Mouse (Mus musculus): ENCODE data around the gene Celsr2. TPM values are rescaled to one million over a fixed set of nuclear protein-coding genes. Genes with fewer than 3 reads are reported as not detected.

The Celsr2 gene
- polyA plus RNA-seq, 1 experiment from 2014 or later, result 0.93 TPM

DNA sequence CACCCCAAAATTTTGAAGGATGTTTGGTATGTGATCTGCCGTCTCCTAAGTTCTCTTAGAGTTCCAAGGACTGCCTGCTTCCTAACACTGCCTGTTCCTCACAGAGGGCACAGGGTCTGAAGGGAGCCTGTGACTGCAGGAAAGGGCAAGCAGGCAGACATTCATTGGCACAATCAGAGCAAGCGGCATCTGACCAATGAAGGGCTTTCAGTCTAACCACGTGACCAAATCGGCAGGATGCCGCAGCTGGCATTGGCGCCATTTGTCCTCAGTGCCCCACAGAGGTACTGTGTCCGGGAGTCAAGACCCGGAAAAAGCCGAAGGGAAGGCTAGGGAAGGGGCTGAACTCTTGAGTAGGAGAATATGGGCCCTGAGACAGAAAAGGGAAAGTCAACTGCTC is 48.2 kb downstream of the Celsr2 start:
- Histone ChIP-seq H3K4me3 (no peak overlapping the region), H3K27me3 (replicated peaks) (peaks cover 9% of the 10 kb centered on the region; the same call in 1 of the 2 replicates), H3K4me1 (peaks cover 29% of the 10 kb centered on the region), H3K36me3 (no peaks in the 10 kb centered on the region), H3K4me2 (no peak overlapping the region), H3K27ac (no peak overlapping the region), H3K9ac (no peak overlapping the region), H3K9me3 (replicated peaks) (no peaks in the 10 kb centered on the region)
- ATAC-seq, result no peak
- WGBS (ENCODE audit: insufficient replicate concordance), result 49% methylated on average over 9 of the region's 9 CpGs

DNA sequence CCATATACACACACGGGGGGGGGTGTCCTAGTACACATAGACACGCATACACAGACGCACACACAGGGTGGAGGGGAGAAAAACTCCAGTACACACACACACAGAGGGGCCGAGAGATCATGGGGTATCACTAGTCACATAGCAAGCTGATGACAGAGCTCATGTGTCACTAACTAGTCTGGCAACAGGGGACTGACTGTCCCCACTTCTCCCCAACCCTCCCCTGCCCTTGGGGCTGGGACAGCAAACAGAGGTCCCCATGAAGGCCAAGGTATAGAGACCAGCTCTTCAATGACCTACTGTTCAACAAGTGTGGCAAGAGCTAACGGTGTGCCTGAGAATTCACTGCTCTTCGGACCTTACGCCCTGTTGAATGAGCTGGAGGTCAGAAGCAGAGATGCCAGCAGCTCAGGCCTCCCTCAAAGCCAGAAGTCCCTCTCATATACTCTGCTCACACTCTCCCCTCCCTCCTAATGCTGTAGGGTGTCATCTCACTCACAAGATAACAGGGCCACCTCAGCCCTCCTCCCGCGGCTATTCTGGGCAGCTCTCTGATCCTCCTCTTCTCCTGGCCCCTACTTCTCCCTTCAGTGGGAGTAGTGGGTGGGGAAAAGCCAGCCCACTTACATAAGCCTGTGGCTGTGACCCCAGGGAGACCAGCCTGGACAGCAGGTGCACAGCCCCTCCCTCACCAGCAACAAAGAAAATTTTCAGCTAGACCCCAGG is 50.9 kb downstream of the Celsr2 start, which contains the start of gene Mybphl:
Mybphl (plus strand) TSS at position 642 of the 726 bp plus-strand sequence.
- H3K27me3 ChIP-seq (replicated peaks), result 0 out of 2 replicates have a peak, but pooled peaks cover 3% of the 10 kb centered on the region
- H3K9me3 ChIP-seq (replicated peaks), result no peaks in the 10 kb centered on the region
- H3K4me2 ChIP-seq, result no peak within 1 kb of the TSS
- H3K36me3 ChIP-seq, result no peaks in the 10 kb centered on the region
- no peak within 1 kb of the TSS for H3K9ac ChIP-seq
- WGBS (ENCODE audit: insufficient replicate concordance), result 51% methylated on average over 9 of the region's 9 CpGs
- H3K4me1 ChIP-seq, result peaks cover 33% of the 10 kb centered on the region
- peak; percentile 30; the same call in 1 of the 2 replicates for ATAC-seq
- H3K4me3 ChIP-seq, result no peak within 1 kb of the TSS
- H3K27ac ChIP-seq, result no peak within 1 kb of the TSS

DNA sequence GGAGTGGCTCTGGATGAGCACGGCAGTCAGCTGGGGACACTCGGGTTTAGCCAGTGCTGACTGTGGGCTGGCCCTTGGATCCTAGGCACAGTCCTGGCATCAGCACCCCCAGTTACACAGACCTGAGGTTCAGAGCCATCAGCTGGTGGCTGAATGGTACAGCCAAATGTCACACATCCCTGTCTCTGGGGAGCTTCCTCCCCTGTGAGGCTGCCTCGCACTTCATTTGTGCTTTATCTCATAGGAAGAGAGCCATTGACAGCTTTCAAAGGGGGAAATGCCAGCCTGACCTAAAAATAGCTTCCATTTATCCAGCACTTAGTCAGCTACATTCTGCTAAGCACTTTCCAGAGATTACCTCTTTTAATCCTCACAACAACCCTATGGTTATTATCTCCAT is 51.7 kb downstream of the Celsr2 start:
- peaks cover 26% of the 10 kb centered on the region for H3K4me1 ChIP-seq
- H3K9me3 ChIP-seq (replicated peaks), result no peaks in the 10 kb centered on the region
- ATAC-seq, result no peak
- H3K36me3 ChIP-seq, result no peaks in the 10 kb centered on the region
- H3K4me3 ChIP-seq, result no peak overlapping the region
- no peak overlapping the region for H3K9ac ChIP-seq
- 44% methylated on average over 3 of the region's 3 CpGs for WGBS (ENCODE audit: insufficient replicate concordance)
- no peaks in the 10 kb centered on the region for H3K27me3 ChIP-seq (replicated peaks)
- no peak overlapping the region for H3K27ac ChIP-seq
- no peak overlapping the region for H3K4me2 ChIP-seq

DNA sequence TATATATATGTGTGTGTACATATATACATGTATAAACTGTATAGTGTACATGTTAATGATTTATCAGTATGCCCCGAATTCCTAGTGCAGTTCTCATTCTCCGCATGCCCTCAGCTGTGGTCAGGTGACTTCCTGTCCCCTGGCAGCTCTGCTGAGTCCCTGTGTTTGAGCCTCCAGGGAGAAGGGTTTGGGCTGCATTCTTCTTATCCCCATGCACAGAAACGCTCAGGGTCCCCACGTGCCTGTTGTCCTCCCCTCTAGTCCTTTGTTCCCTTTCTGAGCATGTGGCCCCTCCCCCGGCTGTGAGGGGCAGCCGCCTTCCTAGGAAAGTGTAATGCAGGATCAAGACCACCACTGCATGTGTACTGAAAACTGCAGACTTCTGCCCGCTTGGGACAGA is 54.5 kb downstream of the Celsr2 start:
- no peak overlapping the region for H3K27ac ChIP-seq
- no peak for ATAC-seq
- H3K4me3 ChIP-seq, result no peak overlapping the region
- no peak overlapping the region for H3K9ac ChIP-seq
- no peak overlapping the region for H3K4me2 ChIP-seq
- peaks cover 14% of the 10 kb centered on the region for H3K36me3 ChIP-seq
- no peaks in the 10 kb centered on the region for H3K27me3 ChIP-seq (replicated peaks)
- WGBS (ENCODE audit: insufficient replicate concordance), result 18% methylated on average over 7 of the region's 7 CpGs
- no peaks in the 10 kb centered on the region for H3K9me3 ChIP-seq (replicated peaks)
- peaks cover 24% of the 10 kb centered on the region for H3K4me1 ChIP-seq

DNA sequence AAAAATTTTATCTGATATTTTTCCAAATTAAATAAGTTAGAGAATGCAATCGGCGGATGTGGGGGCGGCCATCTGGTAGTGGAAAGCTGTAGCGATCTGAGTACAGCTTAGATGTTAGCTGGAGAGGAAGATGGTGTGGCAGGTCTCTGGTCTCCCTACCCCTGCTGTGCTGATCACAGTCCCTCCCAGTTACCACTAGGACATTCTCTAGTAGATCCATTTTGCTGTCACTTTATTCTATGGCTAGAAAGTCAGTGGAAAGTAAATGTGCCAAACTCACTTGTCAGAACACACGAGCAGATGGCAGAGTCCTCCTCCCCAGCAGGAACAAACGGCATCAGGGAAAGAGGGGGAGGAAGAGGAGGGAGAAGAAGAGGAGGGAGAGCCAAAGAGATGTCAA is 56.9 kb downstream of the Celsr2 start:
- peaks cover 37% of the 10 kb centered on the region for H3K36me3 ChIP-seq
- no peak overlapping the region for H3K4me3 ChIP-seq
- H3K4me2 ChIP-seq, result no peak overlapping the region
- H3K27me3 ChIP-seq (replicated peaks), result no peaks in the 10 kb centered on the region
- H3K9me3 ChIP-seq (replicated peaks), result no peaks in the 10 kb centered on the region
- WGBS (ENCODE audit: insufficient replicate concordance), result 72% methylated on average over 6 of the region's 6 CpGs
- no peak overlapping the region for H3K27ac ChIP-seq
- ATAC-seq, result no peak
- peaks cover 10% of the 10 kb centered on the region for H3K4me1 ChIP-seq
- H3K9ac ChIP-seq, result no peak overlapping the region

DNA sequence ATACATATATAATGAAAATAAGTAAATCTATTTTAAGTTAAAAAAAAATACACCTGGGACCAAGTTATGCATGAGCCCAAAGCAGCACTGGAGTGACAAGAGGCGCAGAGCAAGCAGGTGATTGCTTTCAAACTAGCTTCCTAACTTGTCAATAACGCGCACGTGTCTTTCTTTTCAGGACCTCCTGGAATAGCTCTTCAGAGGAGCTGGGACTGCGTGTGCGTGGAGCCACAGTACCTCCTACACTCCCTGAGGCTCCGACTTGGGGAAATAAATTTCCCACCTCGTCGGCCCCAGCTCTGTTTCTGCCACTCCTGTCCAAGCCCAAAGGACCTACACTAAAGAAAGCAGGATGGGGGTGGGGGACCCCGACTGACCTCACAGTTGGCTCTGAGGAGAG is 58.3 kb downstream of the Celsr2 start:
- no peak for ATAC-seq
- 77% methylated on average over 10 of the region's 10 CpGs for WGBS (ENCODE audit: insufficient replicate concordance)

DNA sequence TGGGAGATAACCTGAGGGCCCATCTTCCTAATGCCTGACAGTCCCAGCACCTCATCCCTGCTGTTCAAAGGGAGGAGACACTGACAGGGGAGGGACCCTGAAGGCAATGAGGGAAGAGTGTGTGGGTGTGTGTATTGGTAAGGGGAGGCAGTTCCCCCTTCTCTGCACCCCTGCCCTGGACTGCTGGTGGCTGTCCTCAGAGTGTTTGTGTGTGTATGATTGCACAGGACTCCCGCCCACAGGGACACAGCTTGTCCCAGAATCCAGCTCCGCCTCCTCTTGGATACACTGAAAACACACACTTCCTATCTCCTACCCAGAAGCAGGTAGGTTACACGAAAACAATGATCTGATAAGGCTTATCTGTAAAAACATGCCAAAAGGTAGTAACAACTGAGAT is 60.1 kb downstream of the Celsr2 start:
- Histone ChIP-seq H3K4me2 (no peak overlapping the region), H3K9ac (no peak overlapping the region), H3K36me3 (peaks cover 50% of the 10 kb centered on the region), H3K4me1 (no peaks in the 10 kb centered on the region), H3K4me3 (no peak overlapping the region), H3K9me3 (replicated peaks) (no peaks in the 10 kb centered on the region), H3K27me3 (replicated peaks) (no peaks in the 10 kb centered on the region), H3K27ac (no peak overlapping the region)
- WGBS (ENCODE audit: insufficient replicate concordance), result 54% methylated on average over 3 of the region's 3 CpGs
- ATAC-seq, result no peak

More for the DNA sequence above, 58.3 kb downstream of the Celsr2 start:
- Histone ChIP-seq H3K27ac (no peak overlapping the region), H3K4me3 (no peak overlapping the region), H3K9me3 (replicated peaks) (no peaks in the 10 kb centered on the region), H3K4me1 (peaks cover 8% of the 10 kb centered on the region), H3K36me3 (peaks cover 38% of the 10 kb centered on the region), H3K9ac (no peak overlapping the region), H3K27me3 (replicated peaks) (no peaks in the 10 kb centered on the region), H3K4me2 (no peak overlapping the region)

DNA sequence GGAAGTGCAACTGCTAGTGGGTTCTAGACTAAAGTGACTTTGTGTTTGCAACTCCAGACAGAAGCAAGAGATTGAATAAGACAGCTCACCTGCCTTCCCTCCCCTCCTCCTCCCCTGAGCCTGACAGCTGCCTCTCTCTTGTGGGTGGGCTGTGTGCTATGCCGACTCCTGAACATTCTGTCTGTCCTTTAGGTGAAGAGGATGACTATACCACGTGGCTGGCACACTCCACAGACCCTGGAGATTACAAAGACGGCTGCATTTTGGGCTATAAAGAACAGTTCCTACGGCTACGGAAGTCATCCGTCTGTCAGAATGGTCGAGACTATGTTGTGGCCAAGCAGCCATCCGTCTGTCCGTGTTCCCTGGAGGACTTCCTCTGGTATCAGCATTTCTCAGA is 67.0 kb downstream of the Celsr2 start:
- 0 out of 2 replicates have a peak, but pooled peaks cover 2% of the 10 kb centered on the region for H3K4me1 ChIP-seq
- H3K9me3 ChIP-seq (replicated peaks), result no peaks in the 10 kb centered on the region
- 62% methylated on average over 9 of the region's 9 CpGs for WGBS (ENCODE audit: insufficient replicate concordance)
- H3K4me3 ChIP-seq, result no peak overlapping the region
- H3K27ac ChIP-seq, result no peak overlapping the region
- peaks cover 29% of the 10 kb centered on the region for H3K36me3 ChIP-seq
- no peaks in the 10 kb centered on the region for H3K27me3 ChIP-seq (replicated peaks)
- ATAC-seq, result no peak
- H3K4me2 ChIP-seq, result no peak overlapping the region
- no peak overlapping the region for H3K9ac ChIP-seq

DNA sequence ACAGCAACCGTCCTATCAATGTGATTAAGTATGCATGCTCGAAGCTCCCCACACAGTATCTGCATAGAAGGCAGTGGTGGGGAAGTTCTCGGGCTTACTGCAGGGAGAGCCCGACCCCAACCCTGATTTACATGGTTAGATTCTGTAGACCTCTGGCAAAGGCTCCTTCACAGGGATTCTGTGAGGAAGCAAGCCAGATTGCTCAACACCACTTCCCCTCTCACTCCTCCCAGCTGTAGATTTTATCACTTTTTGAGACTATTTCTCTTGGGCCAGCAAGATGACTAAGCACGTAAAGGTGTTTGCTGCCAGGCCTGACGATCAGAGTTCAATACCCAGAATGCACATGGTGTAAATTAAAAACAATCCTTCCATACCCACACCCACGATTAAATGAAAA is 69.5 kb downstream of the Celsr2 start:
- WGBS (ENCODE audit: insufficient replicate concordance), result 47% methylated on average over 7 of the region's 7 CpGs

DNA sequence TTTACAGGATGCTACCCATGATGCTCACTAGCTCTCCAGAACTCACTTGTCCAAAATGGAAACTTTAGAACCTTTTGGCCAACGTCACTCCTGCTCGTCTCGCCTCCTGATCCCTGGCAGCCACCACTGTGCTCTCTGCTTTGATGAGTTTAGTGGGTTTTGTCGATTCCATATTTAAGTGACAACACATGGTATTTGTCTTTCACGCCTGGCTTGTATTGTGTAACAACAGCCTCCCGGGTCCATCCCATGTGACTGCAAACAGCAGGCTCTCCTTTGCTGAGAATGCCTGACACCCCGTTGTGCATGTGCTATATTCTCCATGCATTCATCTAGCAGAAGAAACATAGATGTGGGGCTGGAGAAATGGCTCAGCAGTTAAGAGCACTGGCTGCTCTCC is 73.2 kb downstream of the Celsr2 start:
- Histone ChIP-seq H3K9ac (no peak overlapping the region), H3K4me1 (no peaks in the 10 kb centered on the region), H3K4me3 (no peak overlapping the region), H3K27me3 (replicated peaks) (no peaks in the 10 kb centered on the region), H3K27ac (no peak overlapping the region), H3K4me2 (no peak overlapping the region), H3K36me3 (peaks cover 50% of the 10 kb centered on the region), H3K9me3 (replicated peaks) (no peaks in the 10 kb centered on the region)
- 77% methylated on average over 7 of the region's 7 CpGs for WGBS (ENCODE audit: insufficient replicate concordance)
- no peak for ATAC-seq

More for the DNA sequence above, 69.5 kb downstream of the Celsr2 start:
- no peak overlapping the region for H3K27ac ChIP-seq
- peaks cover 25% of the 10 kb centered on the region for H3K36me3 ChIP-seq
- H3K4me2 ChIP-seq, result no peak overlapping the region
- no peak for ATAC-seq
- no peaks in the 10 kb centered on the region for H3K9me3 ChIP-seq (replicated peaks)
- H3K27me3 ChIP-seq (replicated peaks), result no peaks in the 10 kb centered on the region
- no peak overlapping the region for H3K4me3 ChIP-seq
- H3K9ac ChIP-seq, result no peak overlapping the region
- H3K4me1 ChIP-seq, result 0 out of 2 replicates have a peak, but pooled peaks cover 2% of the 10 kb centered on the region

DNA sequence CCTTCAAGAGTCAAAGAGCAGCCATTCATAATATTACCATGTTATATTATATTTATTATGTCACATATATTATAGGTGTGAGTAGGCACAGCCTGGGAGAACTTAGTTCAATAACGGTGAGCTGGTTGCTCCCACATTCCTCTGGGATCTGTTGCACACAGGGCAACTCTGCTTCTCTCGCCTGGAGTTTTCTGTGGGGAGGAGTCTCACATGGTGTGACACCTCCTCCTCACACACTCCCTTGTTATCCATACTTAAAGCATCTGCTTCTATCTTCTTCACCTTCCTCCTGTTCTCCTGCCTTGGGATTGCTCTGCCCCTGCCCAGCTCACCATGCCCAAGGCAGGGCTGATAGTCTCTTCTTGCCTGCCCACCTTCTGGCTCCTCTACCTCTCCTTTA is 74.3 kb downstream of the Celsr2 start:
- peaks cover 45% of the 10 kb centered on the region for H3K36me3 ChIP-seq
- H3K4me2 ChIP-seq, result no peak overlapping the region
- no peak overlapping the region for H3K27ac ChIP-seq
- no peaks in the 10 kb centered on the region for H3K9me3 ChIP-seq (replicated peaks)
- H3K9ac ChIP-seq, result no peak overlapping the region
- H3K4me3 ChIP-seq, result no peak overlapping the region
- ATAC-seq, result no peak
- no peaks in the 10 kb centered on the region for H3K27me3 ChIP-seq (replicated peaks)
- 0 out of 2 replicates have a peak, but pooled peaks cover 3% of the 10 kb centered on the region for H3K4me1 ChIP-seq
- 67% methylated on average over 2 of the region's 2 CpGs for WGBS (ENCODE audit: insufficient replicate concordance)
